Mouse (Mus musculus): ENCODE results near the gene Bpifc.
"Not testable (repeated sequence)": the region's sequence is repeated elsewhere in the genome, so short reads cannot be mapped to it uniquely, and the experiment has no call there.

Gene Bpifc

GRCm38 (mm10) chr10:86011781-86012180 lies at the start of gene Bpifc:
TSS of gene Bpifc (minus strand) at chr10:86011895.
- DNase-seq: no peak

GRCm38 (mm10) chr10:86060267-86060666 lies 48.6 kb upstream of the Bpifc start:
- no peak for DNase-seq

- no peak for DNase-seq
Observed at GRCm38 (mm10) chr10:86057712-86058111, 46.0 kb upstream of the Bpifc start.

- no peak for DNase-seq
Observed at GRCm38 (mm10) chr10:86057286-86057685, 45.6 kb upstream of the Bpifc start.

- DNase-seq: no peak
Observed at GRCm38 (mm10) chr10:86056297-86056903, 44.7 kb upstream of the Bpifc start.

GRCm38 (mm10) chr10:86052818-86053522 lies 41.3 kb upstream of the Bpifc start:
- DNase-seq: no peak

GRCm38 (mm10) chr10:86050522-86050921 lies 38.8 kb upstream of the Bpifc start:
- no peak for DNase-seq

- DNase-seq: no peak
Observed at GRCm38 (mm10) chr10:86047786-86048185, 36.1 kb upstream of the Bpifc start.

- DNase-seq: no peak
Observed at GRCm38 (mm10) chr10:86046371-86046770, 34.7 kb upstream of the Bpifc start.

- DNase-seq: no peak
Observed at GRCm38 (mm10) chr10:86044066-86044465, 32.4 kb upstream of the Bpifc start.

- DNase-seq: no peak
Observed at GRCm38 (mm10) chr10:86043651-86044050, 32.0 kb upstream of the Bpifc start.

GRCm38 (mm10) chr10:86034007-86034728 lies 22.5 kb upstream of the Bpifc start:
- DNase-seq: no peak

- no peak for DNase-seq
Observed at GRCm38 (mm10) chr10:86032517-86032916, 20.8 kb upstream of the Bpifc start.

GRCm38 (mm10) chr10:86030743-86031142 lies 19.0 kb upstream of the Bpifc start:
- no peak for DNase-seq

- not testable (repeated sequence) for DNase-seq
Observed at GRCm38 (mm10) chr10:86026807-86027206, 15.1 kb upstream of the Bpifc start.

GRCm38 (mm10) chr10:86026354-86026753 lies 14.7 kb upstream of the Bpifc start:
- no peak for DNase-seq

- no peak for DNase-seq
Observed at GRCm38 (mm10) chr10:86025906-86026305, 14.2 kb upstream of the Bpifc start.

GRCm38 (mm10) chr10:86023149-86023548 lies 11.5 kb upstream of the Bpifc start:
- DNase-seq: no peak

GRCm38 (mm10) chr10:86022474-86022816 lies 10.8 kb upstream of the Bpifc start:
- DNase-seq: no peak

- DNase-seq: peak; percentile 94 to 96
Observed at GRCm38 (mm10) chr10:86021749-86022473, 10.2 kb upstream of the Bpifc start, which contains the start of gene Fbxo7. TSS of gene Fbxo7 (plus strand) at chr10:86021972.

- no peak for DNase-seq
Observed at GRCm38 (mm10) chr10:86021408-86021748, 9.7 kb upstream of the Bpifc start.

- no peak for DNase-seq
Observed at GRCm38 (mm10) chr10:86018813-86019212, 7.1 kb upstream of the Bpifc start.

- DNase-seq: no peak
Observed at GRCm38 (mm10) chr10:86017781-86018180, 6.1 kb upstream of the Bpifc start.

Data from kidney, postnatal 4 days (tissue).